Mouse (Mus musculus): ENCODE measurements around the gene Rnf144a. TPM values are rescaled to one million over a fixed set of nuclear protein-coding genes. Genes with fewer than 3 reads are reported as not detected.
"Not testable (repeated sequence)": the region's sequence is repeated elsewhere in the genome, so short reads cannot be mapped to it uniquely, and the experiment has no call there.

Rnf144a gene
- polyA plus RNA-seq, 1 experiment from 2014 or later = 36.8 TPM

DNA sequence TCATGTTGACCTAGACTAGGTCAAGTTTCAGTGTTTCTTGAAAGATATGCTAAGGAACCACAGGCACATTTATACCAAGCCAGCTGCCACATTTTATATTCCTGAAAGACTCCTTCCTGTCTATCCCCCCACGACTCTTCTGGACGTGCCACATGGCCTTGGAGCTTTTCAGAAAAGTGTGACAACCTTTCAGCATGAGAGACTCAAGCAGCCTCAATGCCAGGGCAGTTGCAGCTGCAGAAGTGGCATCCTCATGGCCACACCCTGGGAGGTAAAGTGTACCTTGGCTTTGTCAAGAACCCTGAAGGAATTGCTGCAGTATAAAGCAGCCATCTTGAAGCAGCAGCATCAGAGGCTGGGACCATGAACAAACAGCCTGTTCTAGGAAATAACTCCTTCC, 29.5 kb upstream of the Rnf144a start:
- Histone ChIP-seq H3K27ac (ENCODE audit: low read depth, low read length) (no peak overlapping the region), H3K4me3 (ENCODE audit: low read depth, low read length) (no peak overlapping the region), H3K4me1 (replicated peaks; ENCODE audit: control insufficient read depth, insufficient read depth, low read length) (no peaks in the 10 kb centered on the region), H3K9ac (ENCODE audit: low read length) (no peak overlapping the region), H3K36me3 (ENCODE audit: control insufficient read depth, insufficient read depth, low read length) (no peaks in the 10 kb centered on the region), H3K27me3 (ENCODE audit: control insufficient read depth, insufficient read depth, low read length) (no peaks in the 10 kb centered on the region), H3K9me3 (ENCODE audit: control insufficient read depth, low read length) (no peaks in the 10 kb centered on the region), H3K4me2 (ENCODE audit: low read depth, low read length, severe bottlenecking) (no peak overlapping the region)
- DNase-seq (ENCODE audit: low spot score) (peak; percentile 28), ATAC-seq (replicated peaks; ENCODE audit: low FRiP score) (no peak)
- WGBS = 91% methylated on average over 2 of the region's 2 CpGs

GRCm38 (mm10) chr12:26444054-26444453, 29.0 kb upstream of the Rnf144a start:
- H3K27me3 ChIP-seq (ENCODE audit: control insufficient read depth, insufficient read depth, low read length) = no peaks in the 10 kb centered on the region
- peak; percentile 80 for DNase-seq (ENCODE audit: low spot score)
- no peak for ATAC-seq (replicated peaks; ENCODE audit: low FRiP score)
- WGBS = 2% methylated on average over 2 of the region's 2 CpGs
- no peaks in the 10 kb centered on the region for H3K9me3 ChIP-seq (ENCODE audit: control insufficient read depth, low read length)
- H3K4me3 ChIP-seq (ENCODE audit: low read depth, low read length) = no peak overlapping the region
- no peak overlapping the region for H3K27ac ChIP-seq (ENCODE audit: low read depth, low read length)
- no peak overlapping the region for H3K9ac ChIP-seq (ENCODE audit: low read length)
- H3K36me3 ChIP-seq (ENCODE audit: control insufficient read depth, insufficient read depth, low read length) = no peaks in the 10 kb centered on the region
- no peaks in the 10 kb centered on the region for H3K4me1 ChIP-seq (replicated peaks; ENCODE audit: control insufficient read depth, insufficient read depth, low read length)
- H3K4me2 ChIP-seq (ENCODE audit: low read depth, low read length, severe bottlenecking) = no peak overlapping the region

GRCm38 (mm10) chr12:26439366-26439765, 24.3 kb upstream of the Rnf144a start:
- Histone ChIP-seq H3K27ac (ENCODE audit: low read depth, low read length) (no peak overlapping the region), H3K4me3 (ENCODE audit: low read depth, low read length) (no peak overlapping the region), H3K9ac (ENCODE audit: low read length) (no peak overlapping the region), H3K4me1 (replicated peaks; ENCODE audit: control insufficient read depth, insufficient read depth, low read length) (no peaks in the 10 kb centered on the region), H3K4me2 (ENCODE audit: low read depth, low read length, severe bottlenecking) (no peak overlapping the region), H3K36me3 (ENCODE audit: control insufficient read depth, insufficient read depth, low read length) (no peaks in the 10 kb centered on the region), H3K27me3 (ENCODE audit: control insufficient read depth, insufficient read depth, low read length) (no peaks in the 10 kb centered on the region), H3K9me3 (ENCODE audit: control insufficient read depth, low read length) (no peaks in the 10 kb centered on the region)
- 79% methylated on average over 3 of the region's 3 CpGs for WGBS
- no peak for ATAC-seq (replicated peaks; ENCODE audit: low FRiP score)
- DNase-seq (ENCODE audit: low spot score) = peak; percentile 18

- no peak overlapping the region for H3K27ac ChIP-seq (ENCODE audit: low read depth, low read length)
- no peak overlapping the region for H3K4me3 ChIP-seq (ENCODE audit: low read depth, low read length)
- H3K36me3 ChIP-seq (ENCODE audit: control insufficient read depth, insufficient read depth, low read length) = no peaks in the 10 kb centered on the region
- H3K9me3 ChIP-seq (ENCODE audit: control insufficient read depth, low read length) = no peaks in the 10 kb centered on the region
- 78% methylated on average over 3 of the region's 3 CpGs for WGBS
- no peaks in the 10 kb centered on the region for H3K4me1 ChIP-seq (replicated peaks; ENCODE audit: control insufficient read depth, insufficient read depth, low read length)
- H3K9ac ChIP-seq (ENCODE audit: low read length) = no peak overlapping the region
- no peak for ATAC-seq (replicated peaks; ENCODE audit: low FRiP score)
- no peaks in the 10 kb centered on the region for H3K27me3 ChIP-seq (ENCODE audit: control insufficient read depth, insufficient read depth, low read length)
- DNase-seq (ENCODE audit: low spot score) = no peak
- no peak overlapping the region for H3K4me2 ChIP-seq (ENCODE audit: low read depth, low read length, severe bottlenecking)
Observed at GRCm38 (mm10) chr12:26437950-26438349, 22.9 kb upstream of the Rnf144a start.

- Histone ChIP-seq H3K4me3 (ENCODE audit: low read depth, low read length) (no peak overlapping the region), H3K27ac (ENCODE audit: low read depth, low read length) (no peak overlapping the region), H3K4me2 (ENCODE audit: low read depth, low read length, severe bottlenecking) (no peak overlapping the region), H3K27me3 (ENCODE audit: control insufficient read depth, insufficient read depth, low read length) (no peaks in the 10 kb centered on the region), H3K36me3 (ENCODE audit: control insufficient read depth, insufficient read depth, low read length) (no peaks in the 10 kb centered on the region), H3K9me3 (ENCODE audit: control insufficient read depth, low read length) (no peaks in the 10 kb centered on the region), H3K4me1 (replicated peaks; ENCODE audit: control insufficient read depth, insufficient read depth, low read length) (no peaks in the 10 kb centered on the region), H3K9ac (ENCODE audit: low read length) (no peak overlapping the region)
- no peak for DNase-seq (ENCODE audit: low spot score)
- WGBS = 91% methylated on average over 4 of the region's 4 CpGs
- no peak for ATAC-seq (replicated peaks; ENCODE audit: low FRiP score)
Observed at GRCm38 (mm10) chr12:26436334-26436733, 21.3 kb upstream of the Rnf144a start.

GRCm38 (mm10) chr12:26428771-26429170, 13.7 kb upstream of the Rnf144a start:
- H3K9ac ChIP-seq (ENCODE audit: low read length); H3K27me3 ChIP-seq (ENCODE audit: control insufficient read depth, insufficient read depth, low read length); H3K36me3 ChIP-seq (ENCODE audit: control insufficient read depth, insufficient read depth, low read length); H3K4me1 ChIP-seq (replicated peaks; ENCODE audit: control insufficient read depth, insufficient read depth, low read length); H3K27ac ChIP-seq (ENCODE audit: low read depth, low read length); DNase-seq (ENCODE audit: low spot score); H3K4me3 ChIP-seq (ENCODE audit: low read depth, low read length); H3K4me2 ChIP-seq (ENCODE audit: low read depth, low read length, severe bottlenecking); H3K9me3 ChIP-seq (ENCODE audit: control insufficient read depth, low read length); ATAC-seq (replicated peaks; ENCODE audit: low FRiP score): not testable (repeated sequence)
- WGBS = 93% methylated on average over 2 of the region's 2 CpGs

- H3K9me3 ChIP-seq (ENCODE audit: control insufficient read depth, low read length) = no peaks in the 10 kb centered on the region
- no peaks in the 10 kb centered on the region for H3K36me3 ChIP-seq (ENCODE audit: control insufficient read depth, insufficient read depth, low read length)
- WGBS = 92% methylated on average over 2 of the region's 2 CpGs
- ATAC-seq (replicated peaks; ENCODE audit: low FRiP score) (no peak), DNase-seq (ENCODE audit: low spot score) (no peak)
- no peak overlapping the region for H3K27ac ChIP-seq (ENCODE audit: low read depth, low read length)
- no peaks in the 10 kb centered on the region for H3K4me1 ChIP-seq (replicated peaks; ENCODE audit: control insufficient read depth, insufficient read depth, low read length)
- no peak overlapping the region for H3K9ac ChIP-seq (ENCODE audit: low read length)
- no peak overlapping the region for H3K4me2 ChIP-seq (ENCODE audit: low read depth, low read length, severe bottlenecking)
- H3K27me3 ChIP-seq (ENCODE audit: control insufficient read depth, insufficient read depth, low read length) = no peaks in the 10 kb centered on the region
- H3K4me3 ChIP-seq (ENCODE audit: low read depth, low read length) = no peak overlapping the region
Observed at GRCm38 (mm10) chr12:26424841-26425240, 9.8 kb upstream of the Rnf144a start.

DNA sequence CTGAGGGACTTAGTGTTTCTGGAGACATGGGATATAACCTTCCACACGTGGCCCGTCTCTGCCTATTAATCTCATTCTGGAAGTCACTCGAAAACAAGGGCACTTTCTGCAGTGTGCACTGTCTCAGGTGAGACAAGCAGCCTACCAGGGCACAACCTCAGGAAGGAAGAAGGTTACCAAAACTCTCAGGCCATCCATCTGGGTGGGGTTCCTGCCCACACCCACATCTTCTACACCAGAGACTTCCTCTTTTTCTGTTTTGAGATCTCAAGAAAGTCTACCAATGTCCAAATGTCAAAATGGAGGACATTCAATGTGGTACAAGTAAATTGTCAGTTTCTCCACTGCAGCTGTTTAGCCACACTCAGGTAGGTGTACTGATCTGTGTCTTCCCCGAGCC, 3.3 kb upstream of the Rnf144a start:
- Histone ChIP-seq H3K27ac (ENCODE audit: low read depth, low read length) (no peak overlapping the region), H3K9me3 (ENCODE audit: control insufficient read depth, low read length) (no peaks in the 10 kb centered on the region), H3K4me2 (ENCODE audit: low read depth, low read length, severe bottlenecking) (no peak overlapping the region), H3K27me3 (ENCODE audit: control insufficient read depth, insufficient read depth, low read length) (no peaks in the 10 kb centered on the region), H3K4me3 (ENCODE audit: low read depth, low read length) (no peak overlapping the region), H3K9ac (ENCODE audit: low read length) (no peak overlapping the region), H3K36me3 (ENCODE audit: control insufficient read depth, insufficient read depth, low read length) (no peaks in the 10 kb centered on the region), H3K4me1 (replicated peaks; ENCODE audit: control insufficient read depth, insufficient read depth, low read length) (peaks cover 4% of the 10 kb centered on the region; the same call in 1 of the 2 replicates)
- no peak for ATAC-seq (replicated peaks; ENCODE audit: low FRiP score)
- DNase-seq (ENCODE audit: low spot score) = peak; percentile 35
- 86% methylated on average over 4 of the region's 4 CpGs for WGBS

DNA sequence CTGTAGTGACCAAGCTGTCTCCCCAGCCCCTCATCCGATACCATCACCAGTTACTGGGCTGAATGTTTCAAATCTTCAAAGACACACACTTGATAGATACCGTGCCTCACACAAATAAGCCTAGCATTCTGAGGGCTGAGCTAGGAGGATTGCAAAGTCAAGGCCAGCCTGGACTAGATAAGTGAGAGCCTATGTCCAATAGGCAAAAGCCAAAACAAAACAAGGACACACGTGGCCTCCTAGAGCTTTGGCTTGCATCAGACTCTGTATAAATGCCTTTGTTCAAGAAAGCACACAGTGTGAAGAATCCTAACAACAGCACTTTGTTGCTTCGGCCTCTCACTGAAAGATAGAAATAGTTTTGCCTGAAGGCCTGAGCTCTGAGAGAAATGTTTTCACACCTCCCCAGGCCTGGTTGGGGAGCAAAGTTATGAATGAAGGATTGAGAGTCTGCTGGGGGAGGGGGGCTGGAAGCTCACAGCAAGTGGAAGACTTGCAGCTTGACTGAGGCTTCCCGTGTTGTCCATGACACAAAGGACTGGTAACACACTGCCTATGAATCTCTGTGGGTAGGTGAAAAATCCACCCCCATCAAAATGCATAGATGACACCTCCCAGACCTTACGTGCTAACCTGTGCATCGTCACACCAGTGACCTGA, 1.7 kb upstream of the Rnf144a start:
- no peaks in the 10 kb centered on the region for H3K36me3 ChIP-seq (ENCODE audit: control insufficient read depth, insufficient read depth, low read length)
- no peak overlapping the region for H3K27ac ChIP-seq (ENCODE audit: low read depth, low read length)
- DNase-seq (ENCODE audit: low spot score) (no peak), ATAC-seq (replicated peaks; ENCODE audit: low FRiP score) (no peak)
- no peaks in the 10 kb centered on the region for H3K27me3 ChIP-seq (ENCODE audit: control insufficient read depth, insufficient read depth, low read length)
- H3K9me3 ChIP-seq (ENCODE audit: control insufficient read depth, low read length) = no peaks in the 10 kb centered on the region
- H3K4me2 ChIP-seq (ENCODE audit: low read depth, low read length, severe bottlenecking) = no peak overlapping the region
- WGBS = 74% methylated on average over 7 of the region's 7 CpGs
- no peak overlapping the region for H3K4me3 ChIP-seq (ENCODE audit: low read depth, low read length)
- H3K9ac ChIP-seq (ENCODE audit: low read length) = no peak overlapping the region
- peaks cover 9% of the 10 kb centered on the region for H3K4me1 ChIP-seq (replicated peaks; ENCODE audit: control insufficient read depth, insufficient read depth, low read length)

Measured in forebrain, embryonic 11.5 days (tissue).